Mouse (Mus musculus) right cerebral cortex, postnatal 36 days (tissue): ENCODE results near the gene Gm45021.

Experiments used
- DNase-seq, 2 experiments: peaks; one replicate each; pipeline ENCODE4 v3.0.0; 2022; ENCODE audit warnings: low spot score in 2 of 2, mixed read lengths in 1 of 2

Gm45021 gene

GRCm38 (mm10) chr6:48648779-48649178 lies 59.4 kb downstream of the Gm45021 start:
- no peak for DNase-seq

- no peak for DNase-seq
Measured at GRCm38 (mm10) chr6:48650041-48650440, 60.6 kb downstream of the Gm45021 start.

- no peak for DNase-seq
Measured at GRCm38 (mm10) chr6:48658721-48659120, 69.3 kb downstream of the Gm45021 start.
